Mouse (Mus musculus) lung, embryonic 15.5 days (tissue): ENCODE measurements around the gene Pdss2. TPM values are rescaled to one million over a fixed set of nuclear protein-coding genes. Genes with fewer than 3 reads are reported as not detected.
A peak's percentile ranks its signal among the peaks of the same experiment; 100 is the strongest.

Experiments
- ATAC-seq: fragments of 200-750 bp; cut with Nextera tagmentation; 2 replicates; pipeline ENCODE4 v1.8.0; 2017; ENCODE audit warnings: moderate number of reproducible peaks, borderline replicate concordance; ENCODE audit not compliant: low FRiP score, low TSS enrichment; ENCODE audit errors: extremely low read depth
- H3K27ac ChIP-seq: fragments of 300-500 bp; sonication (generic); 2 replicates; pipeline ENCODE4 v1.5.1; 2015; ENCODE audit warnings: moderate library complexity, mild to moderate bottlenecking, inconsistent platforms
- H3K27me3 ChIP-seq: fragments of 300-500 bp; sonication (generic); 2 replicates; pipeline ENCODE4 v1.6.1; 2015; ENCODE audit warnings: inconsistent platforms
- H3K36me3 ChIP-seq: fragments of 300-500 bp; sonication (generic); 2 replicates; pipeline ENCODE4 v1.6.1; 2015; ENCODE audit warnings: inconsistent platforms
- H3K4me1 ChIP-seq: fragments of 300-500 bp; sonication (generic); 2 replicates; pipeline ENCODE4 v1.6.1; 2015; ENCODE audit warnings: inconsistent platforms
- H3K4me2 ChIP-seq: fragments of 300-500 bp; sonication (generic); 2 replicates; pipeline ENCODE4 v1.6.1; 2015; ENCODE audit warnings: inconsistent platforms, mild to moderate bottlenecking, moderate library complexity
- H3K4me3 ChIP-seq: fragments of 300-500 bp; sonication (generic); 2 replicates; pipeline ENCODE4 v1.5.1; 2015; ENCODE audit warnings: mild to moderate bottlenecking, inconsistent platforms
- H3K9ac ChIP-seq: fragments of 300-500 bp; sonication (generic); 2 replicates; pipeline ENCODE4 v1.6.1; 2015; ENCODE audit warnings: inconsistent platforms
- H3K9me3 ChIP-seq: fragments of 300-500 bp; sonication (generic); 2 replicates; pipeline ENCODE4 v1.6.1; 2016; ENCODE audit warnings: inconsistent platforms
- WGBS: fragments of 180-500 bp; shearing (Covaris S2); methylation state at CpG from one replicate; pipeline ENCODE4 v1.1.7; 2015; 5-methylcytosine and 5-hydroxymethylcytosine counted together
- polyA plus RNA-seq: library from polyadenylated mRNA; unstranded; fragments of >200 nt; fragmentation: Nextera tagmentation; extraction: Ambion mirVana; gene quantifications from 2 replicates; pipeline ENCODE4 v1.2.1, GENCODE M21; 2015

The Pdss2 gene
- polyA plus RNA-seq, 1 experiment from 2014 or later: 11.9 TPM

GRCm38 (mm10) chr10:43479436-43480157 is 258.3 kb downstream of the Pdss2 start:
- WGBS: under 1% methylated on average over 94 of the region's 103 CpGs

GRCm38 (mm10) chr10:43480227-43480849 is 259.1 kb downstream of the Pdss2 start:
- no peak for ATAC-seq
- no peaks in the 10 kb centered on the region for H3K27me3 ChIP-seq
- 5% methylated on average over 13 of the region's 13 CpGs for WGBS

More at GRCm38 (mm10) chr10:43479436-43480157, 258.3 kb downstream of the Pdss2 start:
- H3K27ac ChIP-seq: peak overlapping the region; percentile 97
- ATAC-seq: peak; percentile 90
- H3K4me2 ChIP-seq: peak overlapping the region; percentile 85
- H3K4me3 ChIP-seq: peak overlapping the region; percentile 91
- H3K4me1 ChIP-seq: peaks cover 38% of the 10 kb centered on the region
- H3K27me3 ChIP-seq: no peaks in the 10 kb centered on the region
- no peaks in the 10 kb centered on the region for H3K9me3 ChIP-seq
- H3K36me3 ChIP-seq: no peaks in the 10 kb centered on the region
- H3K9ac ChIP-seq: peak overlapping the region; percentile 96

GRCm38 (mm10) chr10:43481179-43481578 is 259.9 kb downstream of the Pdss2 start:
- peaks cover 38% of the 10 kb centered on the region for H3K4me1 ChIP-seq
- no peak overlapping the region for H3K4me2 ChIP-seq

More at GRCm38 (mm10) chr10:43480227-43480849, 259.1 kb downstream of the Pdss2 start:
- Histone ChIP-seq H3K36me3 (no peaks in the 10 kb centered on the region), H3K4me1 (peaks cover 38% of the 10 kb centered on the region), H3K9ac (peak overlapping the region; percentile 96), H3K9me3 (no peaks in the 10 kb centered on the region), H3K4me3 (peak overlapping the region; percentile 91), H3K4me2 (peak overlapping the region; percentile 85), H3K27ac (peak overlapping the region; percentile 97)

DNA sequence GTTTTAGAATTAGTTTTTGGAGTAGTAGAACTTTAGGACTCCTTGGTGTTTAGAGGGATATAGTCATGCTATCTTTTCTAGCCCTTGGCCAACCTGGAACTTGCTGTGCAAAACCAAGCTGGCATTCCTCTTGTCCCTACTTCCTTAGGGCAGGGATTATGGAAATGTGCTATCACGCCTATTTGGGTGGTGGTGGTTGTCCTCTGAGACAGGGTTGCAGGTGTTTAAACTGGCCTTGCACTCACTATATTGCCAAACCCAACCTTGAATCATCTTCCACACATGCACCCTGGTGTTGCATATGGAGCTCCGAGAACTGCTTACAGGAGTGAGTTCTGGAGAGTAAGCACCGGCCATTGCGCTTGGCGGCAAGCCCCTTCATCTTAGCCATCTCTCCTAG is 260.7 kb downstream of the Pdss2 start:
- H3K4me3 ChIP-seq: no peak overlapping the region
- 88% methylated on average over 5 of the region's 5 CpGs for WGBS
- no peaks in the 10 kb centered on the region for H3K9me3 ChIP-seq
- no peak overlapping the region for H3K4me2 ChIP-seq
- H3K9ac ChIP-seq: no peak overlapping the region
- H3K27ac ChIP-seq: no peak overlapping the region
- peaks cover 37% of the 10 kb centered on the region for H3K4me1 ChIP-seq
- no peak for ATAC-seq
- no peaks in the 10 kb centered on the region for H3K36me3 ChIP-seq
- H3K27me3 ChIP-seq: no peaks in the 10 kb centered on the region

More at GRCm38 (mm10) chr10:43481179-43481578, 259.9 kb downstream of the Pdss2 start:
- Histone ChIP-seq H3K4me3 (no peak overlapping the region), H3K9ac (no peak overlapping the region), H3K27me3 (no peaks in the 10 kb centered on the region), H3K27ac (no peak overlapping the region), H3K9me3 (no peaks in the 10 kb centered on the region), H3K36me3 (no peaks in the 10 kb centered on the region)
- ATAC-seq: no peak
- WGBS: 35% methylated on average over 4 of the region's 4 CpGs

DNA sequence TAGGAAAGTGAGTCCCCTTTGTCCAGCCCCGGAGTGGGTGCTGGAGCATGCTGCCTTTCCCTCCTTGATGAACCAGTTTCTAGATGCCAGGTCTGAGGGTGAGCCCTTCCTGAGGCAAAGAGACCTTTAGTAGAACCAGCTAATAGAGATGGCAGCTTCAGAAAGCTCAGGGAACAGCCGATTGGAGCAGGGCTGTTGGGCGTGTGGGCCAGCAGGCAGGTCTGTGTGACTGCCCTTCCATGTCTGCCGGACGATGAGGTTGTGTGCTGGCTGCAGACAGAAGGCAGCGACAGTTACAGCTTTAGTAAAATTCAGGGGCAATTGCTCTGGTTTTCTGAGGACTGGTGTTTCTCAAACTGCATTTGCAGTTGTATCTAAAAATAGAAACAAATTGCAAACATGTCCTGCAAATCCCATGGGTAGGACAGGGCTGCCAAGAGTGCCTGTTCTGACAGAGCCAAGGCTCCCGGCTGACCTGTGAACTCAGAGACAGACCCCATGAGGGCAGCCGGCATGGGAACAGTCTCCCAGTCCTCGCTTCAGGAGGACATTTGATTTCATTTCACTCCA is 262.2 kb downstream of the Pdss2 start:
- H3K4me2 ChIP-seq: peak overlapping the region; percentile 39
- H3K4me3 ChIP-seq: no peak overlapping the region
- 19% methylated on average over 9 of the region's 9 CpGs for WGBS
- peak overlapping the region; percentile 20; the same call in 1 of the 2 replicates for H3K9ac ChIP-seq
- H3K27ac ChIP-seq: peak overlapping the region; percentile 59
- no peaks in the 10 kb centered on the region for H3K27me3 ChIP-seq
- H3K4me1 ChIP-seq: peaks cover 28% of the 10 kb centered on the region
- ATAC-seq: no peak
- H3K9me3 ChIP-seq: no peaks in the 10 kb centered on the region
- H3K36me3 ChIP-seq: no peaks in the 10 kb centered on the region

GRCm38 (mm10) chr10:43485751-43486268 is 264.5 kb downstream of the Pdss2 start:
- H3K4me3 ChIP-seq: no peak overlapping the region
- H3K4me2 ChIP-seq: no peak overlapping the region
- no peaks in the 10 kb centered on the region for H3K36me3 ChIP-seq
- no peak overlapping the region for H3K27ac ChIP-seq
- no peaks in the 10 kb centered on the region for H3K27me3 ChIP-seq
- WGBS: 83% methylated on average over 6 of the region's 6 CpGs
- H3K9ac ChIP-seq: no peak overlapping the region
- no peak for ATAC-seq
- no peaks in the 10 kb centered on the region for H3K9me3 ChIP-seq
- peaks cover 26% of the 10 kb centered on the region for H3K4me1 ChIP-seq

GRCm38 (mm10) chr10:43487441-43488010 is 266.2 kb downstream of the Pdss2 start:
- Histone ChIP-seq H3K27me3 (no peaks in the 10 kb centered on the region), H3K4me2 (no peak overlapping the region), H3K4me1 (peaks cover 18% of the 10 kb centered on the region), H3K27ac (no peak overlapping the region), H3K9me3 (no peaks in the 10 kb centered on the region), H3K36me3 (no peaks in the 10 kb centered on the region), H3K9ac (no peak overlapping the region), H3K4me3 (no peak overlapping the region)
- 85% methylated on average over 3 of the region's 3 CpGs for WGBS
- no peak for ATAC-seq

DNA sequence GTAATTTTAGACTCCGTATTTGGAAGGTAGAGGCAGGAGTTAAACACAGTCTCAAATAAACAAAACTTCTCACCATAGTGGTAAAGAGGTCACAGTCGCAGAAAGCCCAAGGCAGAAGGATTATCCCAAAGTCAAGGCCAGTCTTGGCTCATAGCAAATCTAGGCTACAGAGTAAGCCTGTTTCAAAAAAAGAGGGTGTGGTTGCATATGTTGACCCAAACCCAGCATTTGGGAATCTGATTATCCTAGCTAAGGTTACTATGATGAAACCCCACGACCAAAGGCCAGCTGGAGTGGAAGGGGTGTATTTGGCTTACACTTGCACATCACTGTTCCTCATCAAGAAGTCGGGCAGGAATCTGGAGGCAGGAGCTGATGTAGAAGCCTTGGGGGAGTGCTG is 267.0 kb downstream of the Pdss2 start:
- no peak for ATAC-seq
- 66% methylated on average over 4 of the region's 4 CpGs for WGBS
- Histone ChIP-seq H3K9me3 (no peaks in the 10 kb centered on the region), H3K4me2 (no peak overlapping the region), H3K27me3 (no peaks in the 10 kb centered on the region), H3K36me3 (no peaks in the 10 kb centered on the region), H3K27ac (no peak overlapping the region), H3K9ac (no peak overlapping the region), H3K4me3 (no peak overlapping the region), H3K4me1 (peaks cover 11% of the 10 kb centered on the region)

GRCm38 (mm10) chr10:43489139-43489538 is 267.9 kb downstream of the Pdss2 start:
- 0 out of 2 replicates have a peak, but pooled peaks cover 5% of the 10 kb centered on the region for H3K4me1 ChIP-seq
- no peak for ATAC-seq
- no peak overlapping the region for H3K27ac ChIP-seq
- H3K9ac ChIP-seq: no peak overlapping the region
- H3K4me2 ChIP-seq: no peak overlapping the region
- H3K4me3 ChIP-seq: no peak overlapping the region
- 77% methylated on average over 7 of the region's 7 CpGs for WGBS
- H3K9me3 ChIP-seq: no peaks in the 10 kb centered on the region
- no peaks in the 10 kb centered on the region for H3K27me3 ChIP-seq
- H3K36me3 ChIP-seq: no peaks in the 10 kb centered on the region

GRCm38 (mm10) chr10:43489550-43489949 is 268.3 kb downstream of the Pdss2 start:
- Histone ChIP-seq H3K4me1 (0 out of 2 replicates have a peak, but pooled peaks cover 5% of the 10 kb centered on the region), H3K36me3 (no peaks in the 10 kb centered on the region), H3K4me2 (no peak overlapping the region), H3K27ac (0 out of 2 replicates have a peak overlapping the region, but pooled peaks have one; percentile 4), H3K27me3 (no peaks in the 10 kb centered on the region), H3K4me3 (no peak overlapping the region), H3K9ac (no peak overlapping the region), H3K9me3 (no peaks in the 10 kb centered on the region)
- 32% methylated on average over 6 of the region's 6 CpGs for WGBS
- no peak for ATAC-seq

GRCm38 (mm10) chr10:43490034-43490433 is 268.7 kb downstream of the Pdss2 start:
- no peak overlapping the region for H3K4me2 ChIP-seq
- H3K27ac ChIP-seq: 0 out of 2 replicates have a peak overlapping the region, but pooled peaks have one; percentile 4
- no peak for ATAC-seq
- no peaks in the 10 kb centered on the region for H3K27me3 ChIP-seq
- WGBS: 60% methylated on average over 8 of the region's 8 CpGs
- H3K4me1 ChIP-seq: 0 out of 2 replicates have a peak, but pooled peaks cover 5% of the 10 kb centered on the region
- no peaks in the 10 kb centered on the region for H3K9me3 ChIP-seq
- no peaks in the 10 kb centered on the region for H3K36me3 ChIP-seq
- no peak overlapping the region for H3K4me3 ChIP-seq
- no peak overlapping the region for H3K9ac ChIP-seq
